Mouse (Mus musculus) inflammation-experienced regulatory T-cells, adult 6 months (primary cell): ENCODE data around the gene Tbc1d5. TPM values are rescaled to one million over a fixed set of nuclear protein-coding genes. Genes with fewer than 3 reads are reported as not detected.
A peak's percentile ranks its signal among the peaks of the same experiment; 100 is the strongest.

ENCODE experiments used
- ATAC-seq: one replicate; pipeline ENCODE4 v1.8.0; 2017
- polyA plus RNA-seq, 3 experiments: library from polyadenylated mRNA; unstranded; fragments of 100-300 nt; shearing (Covaris generic); gene quantifications; one replicate each; pipeline ENCODE4 v1.2.1; 2017

Tbc1d5 gene
- polyA plus RNA-seq, result 10 to 100 TPM; 15.2 to 25.7 (median 23.3) TPM

DNA sequence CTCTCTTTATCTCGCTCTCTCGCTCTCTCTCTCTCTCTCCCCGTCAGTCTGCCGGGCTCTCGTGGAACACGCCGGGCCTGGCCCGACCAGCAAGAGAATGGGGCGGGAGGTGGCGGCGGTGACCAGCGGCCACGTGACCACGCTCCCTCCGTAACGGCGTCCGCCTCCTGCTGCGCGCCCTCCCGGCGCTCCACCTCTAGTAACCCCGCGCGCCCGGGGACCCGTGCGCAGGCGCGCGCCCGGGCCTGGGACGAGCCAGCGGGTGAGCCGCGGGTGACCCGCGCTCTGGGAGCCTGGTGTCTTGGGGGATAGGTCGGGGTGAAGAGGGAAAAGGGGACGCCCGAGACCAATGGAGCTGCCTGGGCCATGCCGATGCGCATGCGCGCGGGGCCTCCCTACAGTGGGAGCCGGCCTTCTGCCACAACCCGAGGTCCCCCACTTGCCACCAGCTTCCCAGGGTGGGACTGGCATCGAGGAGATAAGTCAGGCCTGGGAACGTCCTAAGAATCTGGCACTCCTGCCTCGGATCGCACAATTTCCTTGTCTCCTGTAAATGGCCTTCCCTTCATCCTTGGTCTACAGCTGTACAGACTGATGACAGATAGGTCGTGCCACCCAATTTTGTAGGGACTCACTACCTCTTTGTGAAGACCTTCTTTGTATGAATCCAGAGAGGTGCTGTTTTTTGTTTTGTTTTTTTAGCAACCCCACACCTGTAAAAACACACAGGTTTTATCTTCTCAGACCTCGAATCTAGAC, at the start of gene Tbc1d5:
Gene Tbc1d5, minus strand, starts transcription at position 158 of the 759 bp plus-strand sequence.
- peak; percentile 77 for ATAC-seq

- ATAC-seq, result no peak
Observed at GRCm38 (mm10) chr17:51226056-51226455, 46.9 kb upstream of the Tbc1d5 start.

- no peak for ATAC-seq
Observed at GRCm38 (mm10) chr17:51223152-51223551, 44.0 kb upstream of the Tbc1d5 start.

DNA sequence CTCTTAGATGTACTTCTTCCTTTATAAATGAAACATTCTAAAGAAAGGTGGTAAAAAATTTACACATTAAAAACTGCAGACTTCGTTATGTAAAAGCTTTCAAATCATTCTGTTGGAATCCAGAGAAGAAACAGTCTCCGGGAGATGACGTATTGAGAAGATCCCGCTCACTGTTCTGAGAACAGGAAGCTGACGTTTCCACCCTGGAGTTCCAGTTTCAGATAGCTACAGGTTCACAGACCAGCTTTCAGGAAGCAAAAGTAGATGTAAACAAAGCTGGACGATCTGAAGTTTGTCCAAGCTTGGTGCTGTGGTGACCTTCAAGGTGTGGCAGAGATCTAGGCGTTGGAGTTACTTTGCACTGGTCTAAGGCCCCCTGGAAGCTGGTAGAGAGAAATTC, 41.9 kb upstream of the Tbc1d5 start:
- no peak for ATAC-seq

- ATAC-seq, result no peak
Observed at GRCm38 (mm10) chr17:51219897-51220296, 40.7 kb upstream of the Tbc1d5 start.

DNA sequence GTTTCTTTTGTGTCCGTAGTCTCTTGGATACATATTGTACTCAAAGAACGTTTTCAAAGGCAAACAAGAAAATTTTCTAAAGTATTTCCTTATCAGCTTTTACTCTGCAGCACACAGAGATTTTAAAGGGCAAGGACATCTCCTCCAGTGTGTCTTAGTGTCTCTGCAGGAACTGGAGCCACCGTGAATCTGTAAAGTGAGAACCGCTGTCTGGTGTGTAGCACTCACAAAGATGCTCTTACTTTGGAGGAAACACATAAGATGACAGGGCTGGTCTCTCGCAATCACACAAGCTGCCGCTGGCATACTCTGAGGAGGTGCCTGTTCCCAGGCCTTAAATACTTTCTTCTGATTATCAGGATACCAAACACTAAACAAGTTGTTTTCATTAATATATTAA, 37.3 kb upstream of the Tbc1d5 start:
- no peak for ATAC-seq

- no peak for ATAC-seq
Observed at GRCm38 (mm10) chr17:51209565-51209964, 30.4 kb upstream of the Tbc1d5 start.

- ATAC-seq, result no peak
Observed at GRCm38 (mm10) chr17:51204643-51205042, 25.5 kb upstream of the Tbc1d5 start.

DNA sequence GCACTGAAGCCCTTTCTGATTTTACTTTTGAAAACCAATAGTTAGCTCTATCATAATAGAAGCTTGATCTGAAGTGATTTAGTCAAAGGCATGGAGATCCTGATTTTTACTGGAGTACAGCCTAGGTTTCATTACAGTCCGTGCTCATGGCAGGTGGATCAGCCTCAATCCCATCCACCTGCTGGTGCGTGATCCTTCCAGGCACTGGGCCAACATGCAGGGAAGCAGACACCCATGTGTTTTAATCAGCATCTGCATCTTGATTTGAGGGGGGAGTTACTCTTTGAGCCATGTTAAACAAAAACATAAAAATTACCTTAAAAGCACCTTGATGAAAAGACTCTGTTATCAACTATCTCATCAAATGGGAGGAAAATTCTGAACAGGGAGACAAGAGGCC, 16.4 kb upstream of the Tbc1d5 start:
- ATAC-seq, result no peak

DNA sequence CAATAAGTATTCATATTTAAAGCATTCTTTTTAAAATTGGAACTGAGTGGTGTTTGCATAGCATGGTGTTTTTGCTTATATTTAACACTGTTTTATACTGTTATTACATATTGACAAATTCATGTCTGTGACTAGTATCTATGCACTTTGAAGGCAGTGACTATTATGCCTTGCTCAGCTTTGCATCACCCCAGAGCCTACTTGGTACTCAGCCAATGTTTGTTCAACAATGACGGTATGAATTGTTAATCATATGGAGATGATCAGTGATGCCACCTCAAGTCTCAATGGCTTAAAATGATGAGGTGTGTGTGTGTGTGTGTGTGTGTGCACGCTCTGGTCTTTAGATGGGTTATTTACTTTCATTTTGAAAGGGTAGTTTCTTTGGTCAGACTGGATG, 15.6 kb upstream of the Tbc1d5 start:
- ATAC-seq, result no peak

- no peak for ATAC-seq
Observed at GRCm38 (mm10) chr17:51191381-51191780, 12.2 kb upstream of the Tbc1d5 start.

GRCm38 (mm10) chr17:51182715-51183114, 3.6 kb upstream of the Tbc1d5 start:
- ATAC-seq, result no peak

DNA sequence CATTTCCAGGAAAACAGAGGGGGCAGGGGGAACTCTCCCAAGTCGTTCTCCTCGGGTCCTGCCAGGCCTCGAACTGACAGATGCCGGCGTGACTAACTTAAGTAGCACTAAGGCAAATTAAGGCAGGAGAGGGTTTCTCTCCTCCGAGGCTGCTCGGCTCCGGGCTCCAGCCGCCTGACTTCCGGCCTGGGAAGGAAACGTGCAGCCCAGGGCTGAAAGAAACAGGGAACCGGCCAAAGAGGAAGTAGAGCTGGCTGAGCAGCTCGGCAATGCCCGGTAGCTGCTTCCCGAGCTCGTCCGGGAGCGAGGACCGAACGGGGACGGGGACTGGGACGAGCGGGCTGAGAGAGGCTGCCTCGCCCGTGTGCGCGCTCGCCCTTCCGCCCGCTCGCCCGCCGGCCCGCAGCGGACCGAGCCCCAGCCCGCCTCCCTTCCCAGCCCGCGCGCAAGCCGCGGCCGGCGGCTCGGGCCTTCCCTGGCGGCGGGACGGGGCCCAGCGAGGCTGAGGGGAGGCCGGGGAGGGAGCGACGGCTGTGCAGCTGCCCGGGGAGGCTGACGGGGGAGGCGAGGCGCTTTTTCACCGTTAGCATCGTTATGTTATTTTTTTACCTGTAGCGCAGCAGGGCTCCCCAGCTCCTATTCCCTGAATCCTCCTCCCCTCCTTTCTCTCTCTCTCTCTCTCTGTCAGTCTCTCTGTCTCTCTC, 509 bp downstream of the Tbc1d5 start:
- ATAC-seq, result peak; percentile 55

DNA sequence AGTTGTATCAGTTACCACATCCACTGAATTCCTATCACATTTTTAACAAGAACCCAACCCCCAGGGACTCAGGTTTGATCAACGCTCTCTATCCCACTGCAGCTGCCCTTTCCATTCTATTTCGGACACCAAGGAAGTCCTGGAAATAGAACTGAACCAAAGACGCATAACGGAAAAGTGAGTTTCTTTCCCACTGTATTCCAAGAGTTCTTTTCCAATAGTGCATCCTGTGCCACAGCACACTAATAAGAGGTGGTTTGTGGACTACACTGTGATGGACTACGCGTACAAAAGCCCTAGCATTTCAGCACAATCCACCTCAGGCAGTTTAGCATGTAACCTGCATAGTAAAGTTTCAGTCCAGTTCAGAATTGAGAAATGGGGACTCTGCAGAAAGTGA, 1.2 kb downstream of the Tbc1d5 start:
- no peak for ATAC-seq

DNA sequence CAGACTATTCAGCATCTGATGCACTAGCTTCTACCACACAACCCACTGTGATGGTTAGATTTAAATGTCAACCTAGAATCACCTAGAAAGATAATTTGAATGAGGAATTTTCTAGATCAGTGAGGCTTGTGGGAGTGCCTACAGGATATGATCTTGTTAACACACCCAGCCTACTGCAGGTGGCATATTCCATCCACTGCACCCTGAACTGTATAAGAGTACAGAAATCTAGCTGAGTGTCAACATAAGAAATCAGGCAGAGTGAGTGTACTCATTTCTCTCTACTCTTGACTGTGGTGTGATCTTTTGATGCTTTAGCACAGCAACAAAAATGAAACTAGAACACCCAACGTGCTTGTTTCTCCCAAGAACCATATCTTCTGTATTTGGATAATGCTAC, 6.8 kb downstream of the Tbc1d5 start:
- peak; percentile 28 for ATAC-seq

- ATAC-seq, result no peak
Observed at GRCm38 (mm10) chr17:51171504-51171903, 7.6 kb downstream of the Tbc1d5 start.

- ATAC-seq, result no peak
Observed at GRCm38 (mm10) chr17:51169911-51170310, 9.2 kb downstream of the Tbc1d5 start.

GRCm38 (mm10) chr17:51162366-51162765, 16.8 kb downstream of the Tbc1d5 start:
- ATAC-seq, result no peak

- no peak for ATAC-seq
Observed at GRCm38 (mm10) chr17:51159261-51159660, 19.9 kb downstream of the Tbc1d5 start.

DNA sequence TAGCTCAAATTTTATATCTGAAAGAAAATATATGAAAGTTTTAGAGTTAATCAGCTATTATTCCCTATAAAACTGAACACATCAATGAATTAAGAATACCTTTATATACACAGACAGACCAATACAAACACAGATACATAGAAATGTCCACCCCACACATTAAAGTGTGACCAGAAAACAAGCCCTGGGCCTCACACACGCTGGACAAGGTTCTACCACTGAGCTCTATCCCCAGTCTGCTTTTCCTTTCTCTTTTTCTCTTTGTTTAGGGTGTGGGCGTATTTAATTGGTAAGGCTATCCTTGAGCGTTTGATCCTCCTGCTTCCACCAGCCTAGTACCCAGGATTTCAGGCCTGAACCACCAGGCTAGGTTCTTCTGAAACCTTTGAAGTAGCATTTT, 28.2 kb downstream of the Tbc1d5 start:
- ATAC-seq, result no peak

GRCm38 (mm10) chr17:51144983-51145382, 34.2 kb downstream of the Tbc1d5 start:
- ATAC-seq, result no peak

GRCm38 (mm10) chr17:51142095-51142494, 37.1 kb downstream of the Tbc1d5 start:
- ATAC-seq, result no peak

DNA sequence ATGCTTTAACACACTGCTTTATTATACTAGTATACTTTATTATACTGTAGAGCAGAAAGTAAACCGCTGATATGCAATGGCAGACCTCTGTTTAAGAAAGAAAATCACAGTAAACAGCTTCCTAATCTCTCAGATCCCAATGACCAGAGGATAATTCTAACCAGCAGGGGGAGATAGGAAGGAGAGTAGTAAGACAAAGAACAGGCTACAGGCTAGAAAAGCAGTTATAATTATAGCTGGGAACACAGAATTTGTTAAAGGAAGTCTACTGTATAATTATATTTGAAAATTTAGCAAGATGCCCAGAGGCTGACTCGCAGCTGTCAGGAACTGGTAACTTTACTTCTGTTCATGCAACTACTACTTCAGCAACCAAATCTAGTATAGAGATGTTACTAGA, 68.0 kb downstream of the Tbc1d5 start:
- ATAC-seq, result no peak

DNA sequence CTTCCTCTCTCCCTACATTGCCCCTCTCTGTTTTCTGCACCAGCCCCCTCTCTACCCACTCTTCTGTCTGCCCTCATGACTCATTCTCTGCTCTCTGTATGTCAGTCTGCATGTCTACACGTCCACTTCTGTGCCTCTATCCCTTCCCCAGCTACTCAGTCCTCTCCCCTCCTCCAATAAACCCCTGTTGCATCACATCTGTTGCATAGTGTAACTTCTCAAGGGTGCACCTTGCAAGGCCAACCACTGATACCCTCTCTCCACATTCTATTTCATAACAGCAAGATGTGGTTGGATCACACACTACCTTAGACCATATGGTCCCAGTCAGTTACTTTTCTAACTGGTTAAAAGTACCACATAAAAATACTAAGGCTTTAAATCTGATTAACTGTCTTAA, 74.9 kb downstream of the Tbc1d5 start:
- ATAC-seq, result no peak
